Mouse (Mus musculus): ENCODE measurements around the gene Ppp4c. TPM values are rescaled to one million over a fixed set of nuclear protein-coding genes. Genes with fewer than 3 reads are reported as not detected.
A peak's percentile ranks its signal among the peaks of the same experiment; 100 is the strongest.

Gene Ppp4c
- polyA plus RNA-seq, 1 experiment, result not detected

DNA sequence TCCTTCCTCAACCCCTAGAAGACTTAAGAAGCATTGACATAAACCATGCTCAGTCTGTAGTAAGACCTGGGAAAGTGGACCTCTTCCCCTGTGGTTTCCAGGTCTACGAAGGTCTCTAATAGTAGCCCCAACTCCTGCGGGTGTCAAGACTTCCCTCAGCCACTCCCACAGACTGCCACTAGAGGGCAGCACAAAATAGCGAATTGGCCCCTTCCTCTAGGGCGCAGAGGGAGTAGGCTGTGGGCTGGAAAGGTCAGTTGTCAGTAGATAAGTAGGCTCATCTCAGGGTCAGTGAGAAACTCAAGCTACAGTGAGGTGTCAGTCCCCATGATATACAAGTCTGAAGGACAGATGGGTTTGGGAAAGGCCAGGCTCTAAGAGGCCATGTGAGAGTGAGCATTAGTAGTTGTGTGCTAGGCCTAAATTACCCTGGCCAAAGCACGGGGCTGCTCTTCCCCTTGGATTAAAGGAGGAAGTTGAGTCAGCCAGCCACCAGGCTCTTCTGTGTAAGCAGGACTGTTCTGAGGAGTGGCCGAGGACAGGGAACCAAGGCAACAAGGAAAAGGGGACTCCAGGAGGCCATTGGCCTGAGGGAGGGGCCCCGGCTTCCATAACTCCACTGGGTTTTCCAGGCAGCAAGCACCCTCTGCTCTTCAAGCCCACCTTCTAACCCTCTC is 29.7 kb upstream of the Ppp4c start:
- no peak for TF ChIP-seq POLR2A (IDR thresholded peaks at IDR 0.05; ENCODE audit: insufficient read depth, low read depth, low read length)
- TF ChIP-seq CTCF (IDR thresholded peaks at IDR 0.05; ENCODE audit: insufficient read depth, low read depth, low read length), result peak; percentile 78
- 22% methylated on average over 7 of the region's 7 CpGs for WGBS
- Histone ChIP-seq H3K27ac (ENCODE audit: insufficient read depth, low read depth, low read length) (peak overlapping the region; percentile 59), H3K4me3 (ENCODE audit: insufficient read depth, low read depth, low read length) (0 out of 2 replicates have a peak overlapping the region, but pooled peaks have one; percentile 87), H3K4me1 (ENCODE audit: control insufficient read depth, insufficient read depth, low read length) (peaks cover 28% of the 10 kb centered on the region)

DNA sequence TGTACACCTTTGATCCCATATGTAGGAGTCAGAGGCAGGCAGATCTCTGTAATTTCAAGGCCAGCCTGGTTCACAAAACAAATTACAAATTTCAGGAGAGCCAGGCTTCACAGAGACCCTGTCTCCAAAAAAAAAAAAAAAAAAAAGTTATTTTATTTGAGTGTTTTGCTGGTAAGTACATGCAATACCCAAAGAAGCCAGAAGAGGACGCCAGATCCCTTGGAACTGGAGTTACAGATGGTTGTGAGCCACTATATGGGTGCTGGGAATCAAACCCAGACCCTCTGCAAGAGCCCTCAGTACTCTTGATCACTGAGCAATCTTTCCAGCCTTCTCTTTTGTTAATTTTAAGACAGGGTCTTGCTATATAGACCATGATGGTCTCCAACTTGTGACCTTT is 26.5 kb upstream of the Ppp4c start:
- Histone ChIP-seq H3K4me1 (ENCODE audit: control insufficient read depth, insufficient read depth, low read length) (peaks cover 6% of the 10 kb centered on the region), H3K4me3 (ENCODE audit: insufficient read depth, low read depth, low read length) (no peak overlapping the region), H3K27ac (ENCODE audit: insufficient read depth, low read depth, low read length) (no peak overlapping the region)
- TF ChIP-seq POLR2A (IDR thresholded peaks at IDR 0.05; ENCODE audit: insufficient read depth, low read depth, low read length) (no peak), CTCF (IDR thresholded peaks at IDR 0.05; ENCODE audit: insufficient read depth, low read depth, low read length) (no peak)
- WGBS, result 26% methylated on average over 1 of the region's 1 CpGs

DNA sequence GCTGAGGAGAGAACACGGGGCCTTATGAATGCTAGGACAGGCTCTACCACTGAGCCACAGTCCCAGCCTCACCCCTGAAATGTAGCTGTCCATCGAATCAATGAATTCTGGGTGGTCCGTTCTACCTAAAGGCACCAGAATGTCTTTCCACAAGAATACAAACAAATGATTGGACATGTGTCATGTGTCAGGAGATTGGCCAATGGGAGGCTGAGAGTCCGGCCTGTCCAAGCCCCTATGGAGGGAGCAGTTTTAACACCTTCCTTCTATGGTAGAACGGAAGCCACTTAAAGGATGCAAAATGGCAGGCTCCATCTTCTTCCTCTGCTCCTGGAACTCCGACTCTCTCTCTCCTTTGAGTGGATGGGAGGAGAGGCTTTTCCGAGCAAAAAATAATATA is 25.3 kb upstream of the Ppp4c start:
- Histone ChIP-seq H3K27ac (ENCODE audit: insufficient read depth, low read depth, low read length) (no peak overlapping the region), H3K4me3 (ENCODE audit: insufficient read depth, low read depth, low read length) (no peak overlapping the region), H3K4me1 (ENCODE audit: control insufficient read depth, insufficient read depth, low read length) (peaks cover 6% of the 10 kb centered on the region)
- TF ChIP-seq CTCF (IDR thresholded peaks at IDR 0.05; ENCODE audit: insufficient read depth, low read depth, low read length), result no peak
- TF ChIP-seq POLR2A (IDR thresholded peaks at IDR 0.05; ENCODE audit: insufficient read depth, low read depth, low read length), result no peak
- WGBS, result 84% methylated on average over 7 of the region's 7 CpGs

DNA sequence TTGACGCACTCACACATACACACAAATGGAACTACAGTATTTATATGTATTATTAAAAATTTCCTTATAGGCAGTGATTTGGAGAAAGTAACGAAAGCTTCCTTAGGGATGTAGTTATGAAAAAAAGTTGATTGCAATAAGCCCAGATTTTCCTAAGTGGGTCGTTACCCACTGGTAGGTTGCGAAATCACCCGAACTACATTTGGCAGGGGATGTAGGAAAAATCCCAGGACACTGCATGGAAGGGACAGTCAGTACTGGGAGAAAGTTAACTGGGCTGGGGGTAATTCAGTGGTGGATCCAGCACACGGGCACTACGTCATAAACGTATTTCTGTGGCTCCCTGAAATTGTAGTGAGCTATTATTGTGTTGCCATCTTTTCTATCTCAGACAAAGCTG is 24.2 kb upstream of the Ppp4c start:
- no peak for TF ChIP-seq CTCF (IDR thresholded peaks at IDR 0.05; ENCODE audit: insufficient read depth, low read depth, low read length)
- TF ChIP-seq POLR2A (IDR thresholded peaks at IDR 0.05; ENCODE audit: insufficient read depth, low read depth, low read length), result no peak
- no peaks in the 10 kb centered on the region for H3K4me1 ChIP-seq (ENCODE audit: control insufficient read depth, insufficient read depth, low read length)
- no peak overlapping the region for H3K4me3 ChIP-seq (ENCODE audit: insufficient read depth, low read depth, low read length)
- 83% methylated on average over 8 of the region's 8 CpGs for WGBS
- no peak overlapping the region for H3K27ac ChIP-seq (ENCODE audit: insufficient read depth, low read depth, low read length)

DNA sequence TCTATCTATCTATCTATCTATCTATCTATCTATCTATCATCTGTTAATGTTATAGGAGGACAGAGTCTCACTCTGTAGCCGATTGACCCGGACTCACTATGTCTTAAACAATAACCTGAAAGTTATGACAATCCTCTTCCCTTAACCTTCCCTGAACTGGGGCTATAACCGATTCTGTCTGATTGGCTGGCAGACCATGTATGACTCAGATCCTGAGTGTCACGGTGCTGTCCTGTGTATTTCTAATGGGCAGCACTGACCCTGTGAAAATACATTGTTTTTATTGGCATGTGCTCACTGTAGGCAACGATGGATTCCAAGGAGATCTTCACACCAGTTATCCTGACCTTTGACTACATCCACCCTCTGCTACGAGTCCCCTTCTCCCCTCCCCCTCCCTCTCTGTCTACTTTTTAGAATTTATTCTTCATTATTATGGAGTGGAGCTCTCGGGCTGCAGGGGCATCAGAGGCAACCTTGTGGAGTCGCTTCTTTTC is 23.5 kb upstream of the Ppp4c start:
- no peaks in the 10 kb centered on the region for H3K4me1 ChIP-seq (ENCODE audit: control insufficient read depth, insufficient read depth, low read length)
- WGBS, result 61% methylated on average over 8 of the region's 8 CpGs
- H3K4me3 ChIP-seq (ENCODE audit: insufficient read depth, low read depth, low read length), result no peak overlapping the region
- no peak overlapping the region for H3K27ac ChIP-seq (ENCODE audit: insufficient read depth, low read depth, low read length)
- TF ChIP-seq CTCF (IDR thresholded peaks at IDR 0.05; ENCODE audit: insufficient read depth, low read depth, low read length), result no peak
- TF ChIP-seq POLR2A (IDR thresholded peaks at IDR 0.05; ENCODE audit: insufficient read depth, low read depth, low read length), result no peak

DNA sequence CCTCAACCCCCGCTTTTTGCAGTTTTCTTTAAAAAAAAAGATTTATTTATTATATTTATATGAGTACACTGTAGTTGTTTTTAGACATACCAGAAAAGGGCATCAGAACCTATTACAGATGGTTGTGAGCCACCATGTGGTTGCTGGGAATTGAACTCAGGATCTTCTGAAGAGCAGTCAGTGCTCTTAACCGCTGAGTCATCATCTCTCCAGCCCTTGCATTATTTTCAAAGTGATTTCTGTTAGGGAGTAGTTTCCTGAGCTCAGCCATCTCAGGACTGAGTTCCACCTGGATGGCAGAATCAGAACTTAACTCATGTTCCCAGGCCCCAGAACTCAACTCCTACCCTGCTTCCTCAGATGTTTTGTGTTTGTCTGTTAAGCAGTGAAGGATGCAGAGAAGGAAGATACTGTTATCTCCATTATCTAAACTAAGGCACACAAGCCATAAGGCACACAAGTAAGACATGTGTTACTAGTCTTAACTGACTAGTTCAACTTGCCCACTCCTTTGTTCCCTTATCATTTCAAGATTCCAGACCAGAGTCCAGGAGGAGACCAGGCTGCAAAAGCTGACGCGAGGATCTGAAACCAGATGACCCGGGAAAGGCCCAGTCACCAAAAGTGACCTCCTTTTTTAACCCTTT is 17.6 kb upstream of the Ppp4c start:
- TF ChIP-seq CTCF (IDR thresholded peaks at IDR 0.05; ENCODE audit: insufficient read depth, low read depth, low read length) (no peak), POLR2A (IDR thresholded peaks at IDR 0.05; ENCODE audit: insufficient read depth, low read depth, low read length) (no peak)
- Histone ChIP-seq H3K4me3 (ENCODE audit: insufficient read depth, low read depth, low read length) (no peak overlapping the region), H3K27ac (ENCODE audit: insufficient read depth, low read depth, low read length) (no peak overlapping the region), H3K4me1 (ENCODE audit: control insufficient read depth, insufficient read depth, low read length) (peaks cover 14% of the 10 kb centered on the region)
- WGBS, result 62% methylated on average over 5 of the region's 5 CpGs

DNA sequence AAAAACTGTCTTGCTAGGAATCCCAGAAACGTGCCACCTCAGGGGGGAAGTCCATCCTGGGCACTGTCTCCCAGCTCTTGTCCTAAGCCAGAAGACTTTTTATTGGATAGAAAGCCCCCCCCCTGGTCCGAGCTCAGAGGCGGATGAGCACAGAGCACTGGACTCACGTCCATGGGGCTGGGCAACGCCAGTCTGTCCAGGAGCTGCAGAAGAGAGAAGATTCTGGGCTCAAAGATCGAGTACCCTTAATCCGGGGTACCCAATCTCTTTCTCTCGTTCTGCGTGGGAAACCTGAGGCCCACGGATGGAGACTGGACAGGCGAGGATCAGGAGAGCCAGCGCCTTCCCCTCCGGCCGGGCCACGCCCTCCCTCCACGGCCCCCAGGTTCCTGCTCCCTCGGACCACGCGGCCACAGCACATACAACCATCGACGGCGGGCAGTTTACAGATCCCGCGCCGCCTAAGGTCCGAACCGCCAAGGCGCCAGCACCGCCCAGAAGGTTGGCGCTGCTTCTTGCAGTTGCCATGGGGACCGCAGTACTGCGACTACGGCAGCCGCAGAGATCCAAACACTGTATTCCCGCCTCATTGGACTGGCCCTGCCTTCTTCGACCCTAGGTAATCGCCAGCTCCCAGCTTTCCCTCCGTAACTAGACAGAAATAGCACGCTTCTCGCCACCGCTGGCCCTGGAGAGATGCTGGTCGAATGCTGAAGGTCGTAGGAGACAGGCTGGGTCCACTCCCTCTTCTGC is 16.6 kb upstream of the Ppp4c start:
- WGBS, result under 1% methylated on average over 43 of the region's 43 CpGs
- TF ChIP-seq POLR2A (IDR thresholded peaks at IDR 0.05; ENCODE audit: insufficient read depth, low read depth, low read length) (peak; percentile 44; the same call in 1 of the 2 replicates), CTCF (IDR thresholded peaks at IDR 0.05; ENCODE audit: insufficient read depth, low read depth, low read length) (no peak)
- H3K27ac ChIP-seq (ENCODE audit: insufficient read depth, low read depth, low read length), result peak overlapping the region; percentile 53
- H3K4me3 ChIP-seq (ENCODE audit: insufficient read depth, low read depth, low read length), result peak overlapping the region; percentile 82
- H3K4me1 ChIP-seq (ENCODE audit: control insufficient read depth, insufficient read depth, low read length), result peaks cover 14% of the 10 kb centered on the region

DNA sequence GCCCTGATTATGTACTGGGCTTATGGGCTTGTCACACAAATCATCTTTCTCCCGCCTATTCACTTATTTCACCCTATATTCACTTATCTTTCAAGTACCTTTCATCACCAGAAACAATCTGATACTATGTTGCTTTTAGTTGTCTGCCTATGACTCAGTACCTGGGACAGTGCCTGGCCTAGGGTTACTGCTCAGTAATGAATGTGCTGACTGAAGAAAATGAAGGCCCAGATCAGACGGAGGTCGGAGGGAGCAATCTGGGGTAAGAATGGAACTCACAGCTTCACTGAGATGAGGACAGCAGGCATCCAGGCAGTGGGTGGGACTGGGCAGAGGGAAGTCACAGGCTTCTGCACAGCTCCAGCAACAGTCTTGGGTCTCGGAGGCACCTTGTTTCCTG is 15.1 kb upstream of the Ppp4c start:
- H3K27ac ChIP-seq (ENCODE audit: insufficient read depth, low read depth, low read length), result no peak overlapping the region
- H3K4me3 ChIP-seq (ENCODE audit: insufficient read depth, low read depth, low read length), result no peak overlapping the region
- WGBS, result 71% methylated on average over 4 of the region's 4 CpGs
- peaks cover 14% of the 10 kb centered on the region for H3K4me1 ChIP-seq (ENCODE audit: control insufficient read depth, insufficient read depth, low read length)
- TF ChIP-seq CTCF (IDR thresholded peaks at IDR 0.05; ENCODE audit: insufficient read depth, low read depth, low read length) (no peak), POLR2A (IDR thresholded peaks at IDR 0.05; ENCODE audit: insufficient read depth, low read depth, low read length) (no peak)

DNA sequence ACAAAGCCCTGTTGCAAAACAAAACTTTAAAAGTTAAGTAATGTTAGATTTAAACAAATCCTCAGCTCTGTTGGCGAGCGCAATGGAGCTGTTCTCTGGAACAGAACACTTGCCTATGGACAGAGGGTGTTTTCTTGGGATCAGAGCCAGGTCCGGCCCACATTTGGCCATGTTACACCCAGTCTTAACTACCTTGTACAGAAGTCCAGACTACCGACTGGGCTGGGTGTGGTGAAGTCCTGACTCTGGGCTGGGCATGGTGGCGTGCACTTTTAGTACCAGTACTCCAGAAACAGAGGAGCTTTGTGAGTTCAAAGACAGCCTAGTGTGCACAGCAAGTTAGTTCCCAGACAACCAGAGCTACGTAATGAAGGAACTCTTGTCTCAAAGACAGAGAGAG is 14.7 kb upstream of the Ppp4c start:
- WGBS, result 74% methylated on average over 6 of the region's 6 CpGs

More for the DNA sequence above, 14.7 kb upstream of the Ppp4c start:
- no peak overlapping the region for H3K4me3 ChIP-seq (ENCODE audit: insufficient read depth, low read depth, low read length)
- peaks cover 14% of the 10 kb centered on the region for H3K4me1 ChIP-seq (ENCODE audit: control insufficient read depth, insufficient read depth, low read length)
- no peak for TF ChIP-seq CTCF (IDR thresholded peaks at IDR 0.05; ENCODE audit: insufficient read depth, low read depth, low read length)
- no peak for TF ChIP-seq POLR2A (IDR thresholded peaks at IDR 0.05; ENCODE audit: insufficient read depth, low read depth, low read length)
- no peak overlapping the region for H3K27ac ChIP-seq (ENCODE audit: insufficient read depth, low read depth, low read length)

All from olfactory bulb, adult 2 months (tissue).